Mouse (Mus musculus): ENCODE data around the gene Cxcl1.

Cxcl1 gene

DNA sequence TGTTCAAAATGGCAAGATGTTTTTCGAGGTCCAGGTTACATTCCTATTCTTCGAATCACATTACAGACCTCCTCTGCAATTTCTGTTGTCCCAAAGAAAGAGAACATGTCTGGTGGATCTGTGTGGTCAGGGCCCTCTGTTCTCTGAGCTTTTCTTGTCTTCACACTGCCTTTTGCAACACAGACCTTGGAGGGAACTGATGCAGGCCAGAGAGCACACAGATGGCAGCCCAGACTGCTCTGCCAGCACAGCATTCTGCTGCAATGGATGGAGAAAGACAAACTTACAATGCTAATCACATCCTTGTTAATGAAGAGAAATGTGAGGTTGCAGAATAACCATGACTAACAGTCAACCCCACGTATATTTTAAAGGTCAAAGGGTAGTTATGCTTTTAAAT, 32.0 kb upstream of the Cxcl1 start:
- H3K4me1 ChIP-seq (replicated peaks; ENCODE audit: low read depth, low read length) = no peaks in the 10 kb centered on the region
- TF ChIP-seq NANOG (IDR thresholded peaks at IDR 0.05; ENCODE audit: borderline replicate concordance, low read length) (no peak), CTCF (conservative IDR thresholded peaks at IDR 0.05; ENCODE audit: low read length) (no peak), POU5F1 (IDR thresholded peaks at IDR 0.05; ENCODE audit: borderline replicate concordance, low read length) (no peak)
- no peaks in the 10 kb centered on the region for H3K36me3 ChIP-seq (ENCODE audit: insufficient read depth, low read length)
- no peak overlapping the region for H3K4me3 ChIP-seq (replicated peaks; ENCODE audit: low read length)
- no peaks in the 10 kb centered on the region for H3K27me3 ChIP-seq (ENCODE audit: insufficient read depth, low read length)
- H3K9me3 ChIP-seq (ENCODE audit: low read length) = peaks cover 11% of the 10 kb centered on the region; the same call in 1 of the 2 replicates

DNA sequence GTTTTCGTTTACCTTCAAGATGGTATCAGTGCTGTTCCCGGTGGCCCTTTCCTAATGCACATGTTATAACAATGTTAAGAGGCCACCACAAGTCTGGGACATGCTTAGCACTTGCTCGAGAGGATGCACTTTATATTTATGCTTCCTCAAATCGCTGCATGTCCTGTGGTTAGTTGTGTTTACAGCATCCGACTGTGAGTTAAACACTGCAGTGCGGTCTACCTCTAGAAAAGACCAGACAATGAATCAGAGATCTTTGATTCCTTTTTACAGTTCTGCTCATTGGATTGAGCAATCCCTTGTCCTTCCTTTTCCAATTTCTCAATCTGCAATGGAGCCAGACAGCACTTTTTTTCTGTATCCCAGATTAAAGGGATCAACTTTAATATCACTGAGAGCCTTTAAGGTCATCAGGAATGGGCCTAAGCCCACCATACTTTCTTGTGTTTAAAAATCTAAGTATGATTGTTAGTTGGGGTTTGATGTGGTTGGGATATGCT, 29.1 kb upstream of the Cxcl1 start:
- H3K4me1 ChIP-seq (replicated peaks; ENCODE audit: low read depth, low read length) = no peaks in the 10 kb centered on the region
- H3K36me3 ChIP-seq (ENCODE audit: insufficient read depth, low read length) = no peaks in the 10 kb centered on the region
- TF ChIP-seq NANOG (IDR thresholded peaks at IDR 0.05; ENCODE audit: borderline replicate concordance, low read length) = no peak
- no peak for TF ChIP-seq POU5F1 (IDR thresholded peaks at IDR 0.05; ENCODE audit: borderline replicate concordance, low read length)
- no peak for TF ChIP-seq CTCF (conservative IDR thresholded peaks at IDR 0.05; ENCODE audit: low read length)
- H3K27me3 ChIP-seq (ENCODE audit: insufficient read depth, low read length) = no peaks in the 10 kb centered on the region
- H3K4me3 ChIP-seq (replicated peaks; ENCODE audit: low read length) = no peak overlapping the region
- H3K9me3 ChIP-seq (ENCODE audit: low read length) = peaks cover 30% of the 10 kb centered on the region

DNA sequence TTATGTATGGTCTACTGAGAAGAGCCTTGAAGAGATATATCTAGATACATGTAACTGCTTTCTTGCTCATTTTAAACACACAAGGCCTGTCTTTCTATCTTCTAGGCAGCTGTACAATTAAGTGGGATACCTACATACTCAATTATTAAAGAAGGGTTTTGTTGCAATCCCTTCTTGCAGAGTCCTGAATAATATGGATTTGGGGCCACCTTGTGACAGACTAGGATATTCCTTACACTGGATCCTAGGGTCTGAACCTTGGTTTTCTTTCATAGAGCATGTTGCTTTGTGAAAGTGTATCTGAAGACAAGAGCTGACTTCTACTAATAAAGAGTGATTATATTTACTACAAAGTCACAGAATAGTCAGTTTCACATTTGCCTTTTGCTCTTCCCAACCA, 24.3 kb upstream of the Cxcl1 start:
- Histone ChIP-seq H3K27me3 (ENCODE audit: insufficient read depth, low read length) (no peaks in the 10 kb centered on the region), H3K9me3 (ENCODE audit: low read length) (peaks cover 30% of the 10 kb centered on the region), H3K4me1 (replicated peaks; ENCODE audit: low read depth, low read length) (no peaks in the 10 kb centered on the region), H3K4me3 (replicated peaks; ENCODE audit: low read length) (no peak overlapping the region), H3K36me3 (ENCODE audit: insufficient read depth, low read length) (no peaks in the 10 kb centered on the region)
- TF ChIP-seq POU5F1 (IDR thresholded peaks at IDR 0.05; ENCODE audit: borderline replicate concordance, low read length) (no peak), NANOG (IDR thresholded peaks at IDR 0.05; ENCODE audit: borderline replicate concordance, low read length) (no peak)

DNA sequence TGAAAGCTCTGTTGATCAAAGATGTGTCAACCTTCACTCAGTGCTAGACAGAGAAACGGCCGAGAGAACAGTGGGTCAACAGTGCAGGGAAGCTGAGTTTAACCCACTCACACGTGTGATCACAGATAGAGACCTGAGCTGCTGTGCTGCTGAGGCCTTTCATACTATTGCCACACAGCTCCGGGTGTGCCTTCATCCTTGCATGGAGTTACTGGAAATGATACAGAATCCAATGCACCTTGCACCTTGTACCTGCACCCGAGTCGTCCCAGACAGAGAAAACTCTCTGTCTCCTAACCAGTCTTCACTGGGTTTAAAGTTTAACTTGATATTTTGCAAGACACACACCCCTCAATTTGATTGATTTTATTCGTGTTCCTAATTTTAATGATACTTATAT, 18.7 kb upstream of the Cxcl1 start:
- Histone ChIP-seq H3K4me3 (replicated peaks; ENCODE audit: low read length) (no peak overlapping the region), H3K27me3 (ENCODE audit: insufficient read depth, low read length) (no peaks in the 10 kb centered on the region), H3K36me3 (ENCODE audit: insufficient read depth, low read length) (no peaks in the 10 kb centered on the region), H3K9me3 (ENCODE audit: low read length) (no peaks in the 10 kb centered on the region), H3K4me1 (replicated peaks; ENCODE audit: low read depth, low read length) (no peaks in the 10 kb centered on the region)
- TF ChIP-seq POU5F1 (IDR thresholded peaks at IDR 0.05; ENCODE audit: borderline replicate concordance, low read length) (no peak), CTCF (conservative IDR thresholded peaks at IDR 0.05; ENCODE audit: low read length) (no peak), NANOG (IDR thresholded peaks at IDR 0.05; ENCODE audit: borderline replicate concordance, low read length) (no peak)

DNA sequence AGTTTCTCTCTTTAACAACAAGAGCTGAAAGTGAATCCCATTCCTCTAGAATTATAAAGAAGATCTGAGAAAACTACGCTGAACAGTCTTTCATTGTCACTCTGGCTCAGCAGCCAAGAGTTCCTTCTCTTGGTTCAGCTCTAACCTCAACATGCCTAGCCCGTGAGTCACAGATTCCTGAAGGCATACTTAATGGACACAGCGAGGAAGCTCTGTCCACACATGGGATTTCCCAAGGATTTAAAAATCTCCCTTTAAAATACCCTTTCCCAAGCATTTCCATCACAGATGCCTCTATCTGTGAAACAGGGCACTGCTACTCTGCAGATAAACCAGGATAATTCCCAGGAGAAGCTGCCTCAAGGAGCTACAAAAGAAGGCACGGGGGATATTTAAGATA, 15.0 kb upstream of the Cxcl1 start:
- no peaks in the 10 kb centered on the region for H3K36me3 ChIP-seq (ENCODE audit: insufficient read depth, low read length)
- H3K9me3 ChIP-seq (ENCODE audit: low read length) = no peaks in the 10 kb centered on the region
- H3K4me1 ChIP-seq (replicated peaks; ENCODE audit: low read depth, low read length) = no peaks in the 10 kb centered on the region
- no peaks in the 10 kb centered on the region for H3K27me3 ChIP-seq (ENCODE audit: insufficient read depth, low read length)
- no peak overlapping the region for H3K4me3 ChIP-seq (replicated peaks; ENCODE audit: low read length)
- no peak for TF ChIP-seq CTCF (conservative IDR thresholded peaks at IDR 0.05; ENCODE audit: low read length)
- no peak for TF ChIP-seq POU5F1 (IDR thresholded peaks at IDR 0.05; ENCODE audit: borderline replicate concordance, low read length)
- no peak for TF ChIP-seq NANOG (IDR thresholded peaks at IDR 0.05; ENCODE audit: borderline replicate concordance, low read length)

DNA sequence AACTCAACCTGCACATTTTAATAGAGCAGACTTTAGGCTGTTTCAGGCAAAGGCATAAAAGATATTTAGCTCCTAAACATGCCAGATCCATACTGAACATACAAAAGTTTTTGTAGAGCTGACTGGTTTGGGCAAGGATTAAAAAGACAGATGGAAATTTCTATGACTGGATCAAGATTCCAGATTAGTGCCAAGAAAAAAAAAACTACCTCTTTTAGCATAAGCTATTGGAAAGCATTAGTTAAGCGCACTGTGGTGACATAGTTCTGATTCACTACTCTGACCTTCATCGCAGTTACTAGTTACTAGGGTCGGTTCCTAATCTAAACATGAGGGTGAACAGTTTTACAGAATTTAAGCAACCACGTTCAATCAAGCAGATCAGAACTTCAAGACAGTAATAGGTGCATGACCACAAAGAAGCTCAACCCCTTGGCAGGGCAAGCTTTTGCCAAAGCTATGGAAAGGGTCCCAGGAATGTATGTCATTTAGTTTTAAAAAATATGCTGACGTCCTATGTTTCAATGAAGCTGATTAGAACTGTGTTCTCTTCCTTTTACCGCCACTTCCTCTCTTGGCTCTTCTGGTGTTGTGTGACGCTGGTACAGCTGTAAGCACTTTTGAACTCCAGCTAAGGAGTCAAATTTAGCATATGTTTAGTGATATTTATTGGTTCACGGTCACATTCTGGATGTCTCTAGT, 14.4 kb upstream of the Cxcl1 start:
- no peak overlapping the region for H3K4me3 ChIP-seq (replicated peaks; ENCODE audit: low read length)
- no peaks in the 10 kb centered on the region for H3K36me3 ChIP-seq (ENCODE audit: insufficient read depth, low read length)
- no peaks in the 10 kb centered on the region for H3K27me3 ChIP-seq (ENCODE audit: insufficient read depth, low read length)
- TF ChIP-seq CTCF (conservative IDR thresholded peaks at IDR 0.05; ENCODE audit: low read length) = no peak
- TF ChIP-seq POU5F1 (IDR thresholded peaks at IDR 0.05; ENCODE audit: borderline replicate concordance, low read length) = no peak
- no peaks in the 10 kb centered on the region; the same call in 1 of the 2 replicates for H3K9me3 ChIP-seq (ENCODE audit: low read length)
- H3K4me1 ChIP-seq (replicated peaks; ENCODE audit: low read depth, low read length) = no peaks in the 10 kb centered on the region

DNA sequence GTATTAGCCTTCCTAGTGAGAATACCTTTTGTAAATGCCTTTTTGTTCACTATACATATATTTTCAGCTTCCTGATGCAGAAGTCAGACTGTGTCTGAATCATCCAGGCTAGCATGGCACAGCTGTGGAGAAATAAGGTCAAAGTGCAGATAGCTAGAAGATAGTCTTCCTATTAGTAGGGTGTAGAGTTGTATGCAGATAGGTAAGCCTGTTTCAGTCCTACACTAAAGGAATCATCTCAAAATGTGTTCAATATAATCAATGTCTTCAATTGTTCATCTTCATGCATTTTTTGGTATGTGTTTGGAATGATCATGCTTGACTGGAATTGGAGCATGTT, 13.9 kb upstream of the Cxcl1 start:
- H3K27me3 ChIP-seq (ENCODE audit: insufficient read depth, low read length) = no peaks in the 10 kb centered on the region
- H3K36me3 ChIP-seq (ENCODE audit: insufficient read depth, low read length) = no peaks in the 10 kb centered on the region
- peaks cover 1% of the 10 kb centered on the region for H3K9me3 ChIP-seq (ENCODE audit: low read length)
- H3K4me3 ChIP-seq (replicated peaks; ENCODE audit: low read length) = no peak overlapping the region
- TF ChIP-seq NANOG (IDR thresholded peaks at IDR 0.05; ENCODE audit: borderline replicate concordance, low read length) (no peak), CTCF (conservative IDR thresholded peaks at IDR 0.05; ENCODE audit: low read length) (no peak), POU5F1 (IDR thresholded peaks at IDR 0.05; ENCODE audit: borderline replicate concordance, low read length) (no peak)
- no peaks in the 10 kb centered on the region for H3K4me1 ChIP-seq (replicated peaks; ENCODE audit: low read depth, low read length)

DNA sequence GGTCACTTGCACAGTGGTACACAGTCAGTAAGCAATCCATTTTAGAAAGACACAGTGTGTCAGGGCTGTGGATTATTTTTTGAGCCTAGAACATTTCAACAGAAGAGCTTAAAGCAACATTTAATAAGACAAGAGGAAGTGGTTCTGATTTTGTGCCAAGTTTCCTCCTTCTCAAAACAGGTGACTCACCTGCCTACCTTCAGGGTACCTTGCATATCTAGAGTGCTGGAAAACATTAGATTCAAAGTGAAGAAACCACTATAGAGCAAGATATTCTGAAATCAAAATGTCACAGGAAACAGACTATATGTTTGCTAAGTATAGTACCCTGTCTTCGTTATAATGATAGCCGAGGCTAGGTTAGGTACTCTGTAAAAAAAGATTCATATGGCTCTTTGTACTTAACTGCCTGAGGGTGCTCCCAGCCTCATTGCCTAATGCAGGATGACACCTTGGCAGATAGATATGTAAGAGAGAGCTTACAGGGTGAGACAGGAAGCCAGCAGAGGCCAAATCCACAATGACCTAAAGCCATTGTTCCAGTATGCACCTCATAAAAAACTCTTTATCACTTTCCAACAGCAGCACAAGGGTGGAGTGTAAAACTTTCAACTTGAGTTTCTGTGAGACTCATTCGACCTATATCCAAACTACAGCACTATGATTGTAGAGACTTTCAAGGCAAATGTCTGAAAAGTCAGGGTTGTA, 11.6 kb upstream of the Cxcl1 start:
- Histone ChIP-seq H3K9me3 (ENCODE audit: low read length) (peaks cover 3% of the 10 kb centered on the region), H3K4me1 (replicated peaks; ENCODE audit: low read depth, low read length) (no peaks in the 10 kb centered on the region)
- TF ChIP-seq POU5F1 (IDR thresholded peaks at IDR 0.05; ENCODE audit: borderline replicate concordance, low read length) (no peak), NANOG (IDR thresholded peaks at IDR 0.05; ENCODE audit: borderline replicate concordance, low read length) (no peak), CTCF (conservative IDR thresholded peaks at IDR 0.05; ENCODE audit: low read length) (no peak)

More for the DNA sequence above, 11.6 kb upstream of the Cxcl1 start:
- H3K27me3 ChIP-seq (ENCODE audit: insufficient read depth, low read length) = no peaks in the 10 kb centered on the region
- H3K4me3 ChIP-seq (replicated peaks; ENCODE audit: low read length) = no peak overlapping the region
- H3K36me3 ChIP-seq (ENCODE audit: insufficient read depth, low read length) = no peaks in the 10 kb centered on the region

Data from E14TG2a.4 (cell line).